Mouse (Mus musculus) gastrocnemius, postnatal 36 days (tissue): ENCODE results near the gene Stkld1. TPM values are rescaled to one million over a fixed set of nuclear protein-coding genes. Genes with fewer than 3 reads are reported as not detected.

Experiments used
- DNase-seq, 2 experiments: peaks; one replicate each; pipeline ENCODE4 v3.0.0; 2022
- intact Hi-C: fragments of 180-260 bp; cut with DNase I; formaldehyde crosslinking; loops from one replicate; pipeline ENCODE4 v1.15.1; 2025
- total RNA-seq, 2 experiments: library from RNA; stranded (reverse); gene quantifications; 2 replicates each; pipeline ENCODE4 v1.2.3; 2021

The Stkld1 gene
- total RNA-seq, 2 experiments from 2014 or later, result not detected

- no peak for DNase-seq
- intact Hi-C loops, result no loop called here
These were observed 23.1 kb downstream of the Stkld1 start for GRCm38 (mm10) chr2:26956811-26957487.

GRCm38 (mm10) chr2:26957488-26957859, 23.6 kb downstream of the Stkld1 start:
- intact Hi-C loops, result no loop called here

GRCm38 (mm10) chr2:26960756-26961155, 26.9 kb downstream of the Stkld1 start:
- no peak for DNase-seq
- intact Hi-C loops, result no loop called here

More at GRCm38 (mm10) chr2:26957488-26957859, 23.6 kb downstream of the Stkld1 start:
- DNase-seq, result no peak

GRCm38 (mm10) chr2:26963923-26964723, 30.3 kb downstream of the Stkld1 start, which contains the start of gene Rexo4:
Gene Rexo4 (minus strand): TSS chr2:26964386.
- DNase-seq, result peak; percentile 91 to 93
- intact Hi-C loops, result no loop called here

GRCm38 (mm10) chr2:26964724-26965370, 31.0 kb downstream of the Stkld1 start:
- intact Hi-C loops, result no loop called here
- DNase-seq, result no peak

- no peak for DNase-seq
- intact Hi-C loops, result no loop called here
These were observed 33.4 kb downstream of the Stkld1 start for GRCm38 (mm10) chr2:26967262-26967661.

- DNase-seq, result no peak
- intact Hi-C loops, result no loop called here
These were observed 39.3 kb downstream of the Stkld1 start, which contains the start of gene Adamts13 for GRCm38 (mm10) chr2:26973116-26973515. Gene Adamts13 (plus strand): TSS chr2:26973416.

- DNase-seq, result no peak
- intact Hi-C loops, result no loop called here
These were observed 40.1 kb downstream of the Stkld1 start for GRCm38 (mm10) chr2:26973960-26974359.

- no peak for DNase-seq
- intact Hi-C loops, result no loop called here
These were observed 46.5 kb downstream of the Stkld1 start for GRCm38 (mm10) chr2:26980361-26980760.

- intact Hi-C loops, result no loop called here
- no peak for DNase-seq
These were observed 50.3 kb downstream of the Stkld1 start for GRCm38 (mm10) chr2:26984179-26984578.

- intact Hi-C loops, result no loop called here
- no peak for DNase-seq
These were observed 50.8 kb downstream of the Stkld1 start for GRCm38 (mm10) chr2:26984640-26985039.

- no peak for DNase-seq
- intact Hi-C loops, result no loop called here
These were observed 60.1 kb downstream of the Stkld1 start for GRCm38 (mm10) chr2:26993936-26994335.

GRCm38 (mm10) chr2:26997498-26997897, 63.7 kb downstream of the Stkld1 start:
- intact Hi-C loops, result no loop called here
- no peak for DNase-seq

- no peak for DNase-seq
- intact Hi-C loops, result no loop called here
These were observed 64.1 kb downstream of the Stkld1 start for GRCm38 (mm10) chr2:26997993-26998392.

Other genes starting within 250 kb of the Stkld1 start
- gene Abo, start 69.1 kb upstream of the Stkld1 start, total RNA-seq, result not detected
- gene Surf6, start 31.2 kb upstream of the Stkld1 start, total RNA-seq, result 10 to 100 TPM in 1 of 2 experiments, 1 to 10 TPM in 1; 9.1 to 11.1 TPM
- 10 to 100 TPM; 14.4 to 17.2 TPM for gene Med22, start 23.4 kb upstream of the Stkld1 start, total RNA-seq
- gene Rpl7a, start 23.3 kb upstream of the Stkld1 start, total RNA-seq, result 100 to 1,000 TPM; 206 to 267 TPM
- 10 to 100 TPM; 10.7 to 12.3 TPM for gene Surf2, start 17.7 kb upstream of the Stkld1 start, total RNA-seq
- 10 to 100 TPM; 35.5 to 38.8 TPM for gene Surf1, start 17.5 kb upstream of the Stkld1 start, total RNA-seq
- gene Surf4, start 119 bp upstream of the Stkld1 start, total RNA-seq, result 10 to 100 TPM; 66.4 to 71.4 TPM
- gene Rexo4, start 30.3 kb downstream of the Stkld1 start, total RNA-seq, result 10 to 100 TPM; 13.6 to 17.1 TPM
- not detected for gene Adamts13, start 39.4 kb downstream of the Stkld1 start, total RNA-seq
- 10 to 100 TPM; 27.0 to 30.6 TPM for gene Cacfd1, start 75.9 kb downstream of the Stkld1 start, total RNA-seq
- gene Slc2a6, start 94.0 kb downstream of the Stkld1 start, total RNA-seq, result not detected
- 1 to 10 TPM; 2.0 to 5.7 TPM for gene Mymk, start 138.1 kb downstream of the Stkld1 start, total RNA-seq
- gene Adamtsl2, start 145.3 kb downstream of the Stkld1 start, total RNA-seq, result 10 to 100 TPM in 1 of 2 experiments, 1 to 10 TPM in 1; 7.7 to 10.4 TPM
- not detected for gene Fam163b, start 208.4 kb downstream of the Stkld1 start, total RNA-seq
- gene Dbh, start 231.2 kb downstream of the Stkld1 start, total RNA-seq, result not detected